Mouse (Mus musculus): ENCODE measurements around the gene Ppp6r2. TPM values are rescaled to one million over a fixed set of nuclear protein-coding genes. Genes with fewer than 3 reads are reported as not detected.

The Ppp6r2 gene
- polyA plus RNA-seq, 1 experiment from 2014 or later = 26.8 TPM

DNA sequence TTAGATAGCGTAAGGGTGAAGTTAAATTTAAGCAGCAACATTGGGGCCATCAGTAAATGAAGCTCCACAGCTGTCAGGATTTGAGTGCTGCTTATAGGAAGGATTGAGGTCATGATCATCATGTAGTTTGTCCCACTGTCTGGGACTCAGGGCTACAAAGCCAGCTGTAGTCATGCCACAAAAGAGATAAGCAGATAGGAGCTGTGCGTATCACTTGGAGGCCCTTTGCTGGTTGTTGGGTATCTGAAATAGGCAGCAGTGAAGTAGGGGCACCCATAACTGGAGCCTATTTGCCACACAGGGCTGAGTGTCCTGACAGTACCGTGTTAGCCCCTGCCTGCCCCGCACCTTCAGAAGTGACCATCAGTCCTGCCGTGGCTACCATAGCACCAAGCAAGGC is 74.1 kb downstream of the Ppp6r2 start:
- Histone ChIP-seq H3K27me3 (replicated peaks; ENCODE audit: low read depth, poor library complexity, severe bottlenecking) (no peaks in the 10 kb centered on the region), H3K27ac (replicated peaks) (no peak overlapping the region), H3K4me1 (no peaks in the 10 kb centered on the region), H3K4me3 (no peak overlapping the region), H3K36me3 (replicated peaks) (peaks cover 98% of the 10 kb centered on the region), H3K9me3 (no peaks in the 10 kb centered on the region)
- 93% methylated on average over 5 of the region's 5 CpGs for WGBS
- DNase-seq (ENCODE audit: low spot score) = no peak

DNA sequence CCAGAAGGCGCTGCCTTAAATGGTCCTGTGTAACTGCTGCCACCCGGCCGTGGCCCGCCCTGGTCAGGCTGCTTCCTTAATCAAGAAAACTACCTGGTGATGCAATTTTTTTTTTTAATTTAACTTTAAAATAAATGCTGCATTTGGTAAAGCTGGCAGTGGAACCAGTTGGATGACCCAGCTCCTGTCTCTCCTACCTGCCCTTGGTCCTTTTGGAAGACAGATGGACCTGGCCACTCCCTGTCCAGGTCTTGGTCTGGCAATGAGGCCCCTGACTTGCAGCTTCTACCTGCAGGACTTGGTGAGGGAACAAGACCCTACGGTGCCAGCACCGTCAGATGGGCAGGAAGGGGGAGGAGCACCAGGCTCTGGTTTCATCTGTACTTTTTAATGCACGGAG is 74.8 kb downstream of the Ppp6r2 start:
- no peak for DNase-seq (ENCODE audit: low spot score)
- Histone ChIP-seq H3K36me3 (replicated peaks) (peaks cover 98% of the 10 kb centered on the region), H3K27ac (replicated peaks) (no peak overlapping the region), H3K4me3 (no peak overlapping the region), H3K27me3 (replicated peaks; ENCODE audit: low read depth, poor library complexity, severe bottlenecking) (no peaks in the 10 kb centered on the region), H3K4me1 (no peaks in the 10 kb centered on the region), H3K9me3 (no peaks in the 10 kb centered on the region)
- WGBS = 88% methylated on average over 7 of the region's 7 CpGs

DNA sequence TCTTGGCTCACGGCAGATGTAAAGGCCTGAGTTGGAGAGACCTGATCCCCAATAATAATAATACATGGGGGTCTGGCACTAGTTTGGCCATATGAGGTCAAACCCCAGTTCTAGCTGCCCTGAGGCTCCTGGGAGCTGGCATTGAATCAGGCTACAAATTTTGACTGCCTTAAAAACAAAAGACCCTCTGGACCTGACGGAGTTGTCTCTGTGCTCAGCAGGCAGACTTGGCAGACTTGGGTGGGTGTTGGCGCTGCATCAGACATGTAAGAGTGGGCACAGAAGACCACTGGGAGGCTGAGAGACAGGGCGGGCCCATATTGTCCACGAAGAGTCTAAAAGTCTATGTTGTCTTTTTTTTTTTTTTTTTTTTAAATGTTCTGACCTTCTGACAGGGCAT is 75.2 kb downstream of the Ppp6r2 start:
- no peak for DNase-seq (ENCODE audit: low spot score)
- Histone ChIP-seq H3K9me3 (no peaks in the 10 kb centered on the region), H3K27me3 (replicated peaks; ENCODE audit: low read depth, poor library complexity, severe bottlenecking) (no peaks in the 10 kb centered on the region), H3K4me3 (no peak overlapping the region), H3K4me1 (no peaks in the 10 kb centered on the region), H3K36me3 (replicated peaks) (peaks cover 98% of the 10 kb centered on the region), H3K27ac (replicated peaks) (no peak overlapping the region)
- WGBS = 96% methylated on average over 5 of the region's 5 CpGs

DNA sequence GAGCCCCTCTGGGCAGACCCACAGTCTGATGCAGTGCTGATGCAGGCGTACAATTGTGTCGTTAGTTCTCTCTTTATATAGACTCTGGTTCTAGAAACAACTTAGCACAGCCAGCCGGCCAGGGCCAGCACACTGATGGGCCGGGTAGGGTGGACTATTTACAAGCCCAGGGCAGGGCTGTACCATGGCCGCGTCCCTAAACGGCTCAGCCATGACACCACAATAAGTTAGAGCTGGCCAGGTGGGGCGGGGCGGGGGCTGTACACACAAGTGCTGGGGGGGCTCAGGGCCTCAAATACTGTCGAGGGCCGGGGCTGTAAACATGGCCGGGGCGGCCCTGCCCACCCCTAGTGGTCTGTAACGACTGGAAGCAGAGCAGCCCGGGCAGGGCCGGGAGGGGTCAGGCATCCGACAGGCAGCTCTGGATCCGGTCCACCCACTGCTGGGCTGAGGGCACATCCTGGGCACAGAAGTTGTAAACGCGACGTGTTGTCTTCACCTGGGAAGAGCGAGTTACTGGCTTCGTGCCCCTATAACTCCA is 76.9 kb downstream of the Ppp6r2 start:
- WGBS = 92% methylated on average over 23 of the region's 23 CpGs
- H3K27me3 ChIP-seq (replicated peaks; ENCODE audit: low read depth, poor library complexity, severe bottlenecking) = no peaks in the 10 kb centered on the region
- H3K36me3 ChIP-seq (replicated peaks) = peaks cover 98% of the 10 kb centered on the region
- H3K4me3 ChIP-seq = no peak overlapping the region
- DNase-seq (ENCODE audit: low spot score) = no peak
- H3K4me1 ChIP-seq = no peaks in the 10 kb centered on the region
- no peak overlapping the region for H3K27ac ChIP-seq (replicated peaks)
- no peaks in the 10 kb centered on the region for H3K9me3 ChIP-seq

DNA sequence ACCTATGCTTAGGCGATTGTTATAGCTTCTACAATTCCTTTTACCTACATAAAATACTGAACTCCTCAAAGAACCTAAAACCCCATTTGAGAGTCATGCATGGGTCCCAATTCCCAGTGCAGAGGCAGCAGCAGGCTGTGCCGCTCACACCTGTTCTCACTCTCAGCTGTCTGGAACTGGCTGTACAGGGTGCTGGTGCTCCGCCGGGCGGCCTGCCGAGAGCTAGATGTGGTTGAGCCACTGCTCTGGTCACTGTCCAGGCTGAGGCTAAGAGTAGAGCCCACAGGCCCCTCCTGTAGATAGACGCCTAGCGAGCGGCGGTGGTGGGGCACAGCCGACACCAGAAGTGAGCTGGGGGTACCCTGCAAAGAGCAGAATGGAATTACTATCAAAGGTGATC is 78.1 kb downstream of the Ppp6r2 start:
- Histone ChIP-seq H3K27ac (replicated peaks) (no peak overlapping the region), H3K27me3 (replicated peaks; ENCODE audit: low read depth, poor library complexity, severe bottlenecking) (no peaks in the 10 kb centered on the region), H3K4me1 (no peaks in the 10 kb centered on the region), H3K4me3 (no peak overlapping the region), H3K36me3 (replicated peaks) (peaks cover 98% of the 10 kb centered on the region), H3K9me3 (no peaks in the 10 kb centered on the region)
- 95% methylated on average over 11 of the region's 11 CpGs for WGBS
- no peak for DNase-seq (ENCODE audit: low spot score)

DNA sequence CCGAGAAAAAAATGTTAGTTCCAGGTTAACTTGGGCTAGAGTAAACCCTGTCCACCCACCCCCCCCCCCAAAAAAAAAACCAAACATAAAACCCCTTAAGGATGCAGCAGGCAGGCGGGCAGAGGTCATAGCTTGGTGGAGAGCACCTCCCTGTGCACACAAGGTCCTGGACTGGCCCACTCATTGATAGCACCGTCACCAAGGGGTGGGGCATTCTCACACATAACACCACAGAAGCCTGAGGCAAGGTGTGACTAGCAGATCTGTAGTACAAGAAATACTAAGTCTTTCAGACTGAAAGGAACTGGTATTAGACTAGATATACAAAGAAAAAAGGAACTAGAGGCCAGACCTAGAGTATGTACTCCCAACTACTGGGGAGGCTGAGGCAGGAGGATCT is 80.2 kb downstream of the Ppp6r2 start:
- DNase-seq (ENCODE audit: low spot score) = no peak

DNA sequence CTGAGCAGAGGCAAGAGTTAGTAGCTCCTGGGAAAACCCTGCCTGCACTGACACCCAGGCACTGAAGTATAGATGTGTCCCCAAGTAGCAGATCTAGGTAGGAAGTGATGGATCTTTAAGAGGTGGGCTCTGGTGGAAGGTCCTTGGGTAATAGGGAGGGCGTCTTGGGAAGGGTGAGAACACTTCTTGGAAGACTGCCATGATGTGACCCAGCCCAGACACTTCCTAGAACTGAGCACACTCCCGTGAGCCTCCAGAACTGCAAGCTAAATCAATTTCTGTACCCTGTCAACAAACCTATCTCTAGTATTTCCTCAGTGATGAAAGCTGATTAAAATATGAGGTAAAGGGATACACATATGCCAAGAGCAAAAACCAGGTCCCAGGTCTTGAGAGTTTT is 81.4 kb downstream of the Ppp6r2 start:
- Histone ChIP-seq H3K9me3 (no peaks in the 10 kb centered on the region), H3K4me1 (no peaks in the 10 kb centered on the region), H3K4me3 (no peak overlapping the region), H3K27ac (replicated peaks) (no peak overlapping the region), H3K27me3 (replicated peaks; ENCODE audit: low read depth, poor library complexity, severe bottlenecking) (no peaks in the 10 kb centered on the region), H3K36me3 (replicated peaks) (peaks cover 100% of the 10 kb centered on the region)
- WGBS = 90% methylated on average over 2 of the region's 2 CpGs
- DNase-seq (ENCODE audit: low spot score) = no peak

More for the DNA sequence above, 80.2 kb downstream of the Ppp6r2 start:
- Histone ChIP-seq H3K4me1 (no peaks in the 10 kb centered on the region), H3K27me3 (replicated peaks; ENCODE audit: low read depth, poor library complexity, severe bottlenecking) (no peaks in the 10 kb centered on the region), H3K4me3 (no peak overlapping the region), H3K36me3 (replicated peaks) (peaks cover 100% of the 10 kb centered on the region), H3K27ac (replicated peaks) (no peak overlapping the region), H3K9me3 (no peaks in the 10 kb centered on the region)
- 88% methylated on average over 3 of the region's 3 CpGs for WGBS

DNA sequence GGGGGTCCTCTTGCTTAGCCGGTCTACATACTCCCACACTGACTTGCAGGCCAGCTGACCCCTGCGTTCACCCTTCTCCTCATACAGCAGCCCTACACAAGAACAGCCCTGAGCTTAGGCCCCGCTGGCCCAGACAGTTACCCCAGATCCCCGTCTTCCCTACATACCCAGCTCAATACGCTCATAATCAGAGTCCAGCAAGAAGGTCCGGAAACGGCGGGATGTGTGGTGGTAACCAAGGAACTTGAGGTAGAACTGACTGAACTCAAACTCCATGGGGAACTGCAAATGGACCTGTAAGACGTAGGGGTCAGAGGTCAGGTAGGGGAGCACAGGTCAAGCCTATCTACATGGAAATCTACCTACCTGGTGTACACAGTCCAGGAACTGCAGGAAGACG is 82.4 kb downstream of the Ppp6r2 start:
- peaks cover 97% of the 10 kb centered on the region for H3K36me3 ChIP-seq (replicated peaks)
- H3K9me3 ChIP-seq = no peaks in the 10 kb centered on the region
- no peaks in the 10 kb centered on the region for H3K4me1 ChIP-seq
- no peak overlapping the region for H3K4me3 ChIP-seq
- DNase-seq (ENCODE audit: low spot score) = no peak
- H3K27ac ChIP-seq (replicated peaks) = no peak overlapping the region
- 92% methylated on average over 10 of the region's 10 CpGs for WGBS
- H3K27me3 ChIP-seq (replicated peaks; ENCODE audit: low read depth, poor library complexity, severe bottlenecking) = no peaks in the 10 kb centered on the region

DNA sequence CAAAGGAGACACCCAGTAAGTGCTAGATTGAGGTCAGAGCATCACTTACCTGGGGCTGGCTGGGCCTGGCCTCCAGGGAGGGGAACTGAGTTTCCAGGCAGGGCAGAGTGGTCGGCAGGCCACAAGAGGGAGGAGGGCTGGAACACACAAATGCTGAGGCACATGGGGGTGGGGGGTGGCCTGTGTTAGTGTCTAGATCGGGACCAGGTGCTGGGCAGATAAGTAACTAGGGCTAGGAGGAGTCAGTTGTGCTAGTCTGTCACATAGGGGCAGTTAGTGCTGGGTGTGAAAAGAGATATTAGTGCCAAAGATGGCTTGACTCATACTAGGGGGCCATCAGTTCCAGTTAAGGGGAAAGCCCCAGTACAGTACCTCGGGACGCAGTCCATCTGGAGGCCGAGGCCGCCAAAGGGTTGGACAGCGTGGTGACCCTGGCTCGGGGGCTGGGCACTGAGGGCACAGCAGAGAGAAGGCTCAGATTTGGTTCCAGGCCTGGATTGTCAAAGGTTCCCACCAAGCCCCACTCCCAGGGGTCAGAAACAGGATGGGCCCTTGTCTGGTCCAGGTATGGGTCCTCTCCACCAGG is 84.3 kb downstream of the Ppp6r2 start:
- Histone ChIP-seq H3K4me3 (no peak overlapping the region), H3K27me3 (replicated peaks; ENCODE audit: low read depth, poor library complexity, severe bottlenecking) (no peaks in the 10 kb centered on the region), H3K36me3 (replicated peaks) (peaks cover 96% of the 10 kb centered on the region), H3K4me1 (no peaks in the 10 kb centered on the region), H3K9me3 (no peaks in the 10 kb centered on the region), H3K27ac (replicated peaks) (no peak overlapping the region)
- no peak for DNase-seq (ENCODE audit: low spot score)
- WGBS = 85% methylated on average over 8 of the region's 8 CpGs

DNA sequence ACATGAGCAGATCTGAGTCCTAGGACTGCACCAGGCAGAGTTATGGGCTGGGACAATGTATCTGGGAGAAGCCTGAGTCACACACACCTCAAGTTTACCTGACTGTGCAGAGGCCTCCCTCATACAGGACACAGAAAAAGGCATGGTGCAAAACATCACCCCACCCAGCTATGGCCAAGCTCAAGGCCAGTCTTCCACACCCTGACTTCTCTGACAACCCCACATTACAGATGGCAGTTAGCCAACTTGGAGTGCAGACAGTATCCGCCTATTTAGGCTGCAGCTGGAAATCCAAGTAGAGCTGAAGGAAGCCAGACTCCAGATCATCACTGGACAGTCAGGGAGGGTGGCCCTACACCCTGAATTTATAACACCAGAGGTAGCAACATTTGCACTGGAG is 85.1 kb downstream of the Ppp6r2 start:
- H3K9me3 ChIP-seq = no peaks in the 10 kb centered on the region
- 82% methylated on average over 1 of the region's 1 CpGs for WGBS

DNA sequence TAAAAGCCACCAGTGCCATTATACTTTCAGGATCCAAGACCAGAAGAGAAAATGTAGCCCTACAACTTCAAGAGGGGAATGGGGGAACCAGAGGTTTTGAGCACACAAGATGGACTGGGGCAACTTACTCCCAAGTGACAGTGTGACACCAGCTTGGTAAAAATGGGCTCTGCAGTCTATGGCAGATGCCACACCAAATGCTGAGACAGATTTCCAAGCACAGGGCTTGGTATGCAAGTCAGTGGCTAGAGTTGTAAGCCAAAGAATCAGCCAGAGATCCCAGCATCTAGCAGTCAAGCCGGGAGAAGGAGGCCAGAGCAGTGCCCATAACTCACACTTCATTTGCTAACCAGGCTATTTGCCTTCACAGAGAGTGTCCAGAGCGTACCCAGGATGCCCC is 86.3 kb downstream of the Ppp6r2 start:
- Histone ChIP-seq H3K4me1 (no peaks in the 10 kb centered on the region), H3K36me3 (replicated peaks) (peaks cover 96% of the 10 kb centered on the region), H3K4me3 (no peak overlapping the region), H3K27ac (replicated peaks) (no peak overlapping the region), H3K27me3 (replicated peaks; ENCODE audit: low read depth, poor library complexity, severe bottlenecking) (no peaks in the 10 kb centered on the region), H3K9me3 (no peaks in the 10 kb centered on the region)
- WGBS = 93% methylated on average over 2 of the region's 2 CpGs
- no peak for DNase-seq (ENCODE audit: low spot score)

More for the DNA sequence above, 85.1 kb downstream of the Ppp6r2 start:
- H3K4me1 ChIP-seq = no peaks in the 10 kb centered on the region
- no peak overlapping the region for H3K4me3 ChIP-seq
- peaks cover 96% of the 10 kb centered on the region for H3K36me3 ChIP-seq (replicated peaks)
- no peak for DNase-seq (ENCODE audit: low spot score)
- no peaks in the 10 kb centered on the region for H3K27me3 ChIP-seq (replicated peaks; ENCODE audit: low read depth, poor library complexity, severe bottlenecking)
- H3K27ac ChIP-seq (replicated peaks) = no peak overlapping the region

DNA sequence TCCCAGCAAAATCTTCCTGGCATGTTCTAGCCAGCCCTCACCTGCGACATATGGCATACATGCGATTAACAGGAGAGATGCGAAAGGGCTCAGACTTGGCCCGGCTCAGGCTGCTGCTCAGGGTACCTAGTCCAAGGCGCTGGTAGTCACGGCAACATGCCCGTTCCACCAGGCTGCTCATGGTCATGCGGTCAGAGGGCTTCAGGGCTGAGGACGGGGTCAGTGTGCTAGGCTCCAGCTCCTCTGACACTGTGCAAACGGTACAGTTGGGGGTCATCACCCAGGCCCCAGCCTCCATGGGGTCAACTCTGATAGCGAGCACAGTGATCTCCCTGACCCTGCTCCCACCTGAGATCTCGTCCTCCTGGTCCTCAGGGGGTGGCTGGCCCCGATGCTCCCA is 88.8 kb downstream of the Ppp6r2 start:
- no peaks in the 10 kb centered on the region for H3K4me1 ChIP-seq
- H3K27me3 ChIP-seq (replicated peaks; ENCODE audit: low read depth, poor library complexity, severe bottlenecking) = no peaks in the 10 kb centered on the region
- WGBS = 91% methylated on average over 13 of the region's 13 CpGs
- DNase-seq (ENCODE audit: low spot score) = no peak
- no peak overlapping the region for H3K27ac ChIP-seq (replicated peaks)
- H3K4me3 ChIP-seq = no peak overlapping the region
- peaks cover 96% of the 10 kb centered on the region for H3K36me3 ChIP-seq (replicated peaks)
- H3K9me3 ChIP-seq = no peaks in the 10 kb centered on the region

DNA sequence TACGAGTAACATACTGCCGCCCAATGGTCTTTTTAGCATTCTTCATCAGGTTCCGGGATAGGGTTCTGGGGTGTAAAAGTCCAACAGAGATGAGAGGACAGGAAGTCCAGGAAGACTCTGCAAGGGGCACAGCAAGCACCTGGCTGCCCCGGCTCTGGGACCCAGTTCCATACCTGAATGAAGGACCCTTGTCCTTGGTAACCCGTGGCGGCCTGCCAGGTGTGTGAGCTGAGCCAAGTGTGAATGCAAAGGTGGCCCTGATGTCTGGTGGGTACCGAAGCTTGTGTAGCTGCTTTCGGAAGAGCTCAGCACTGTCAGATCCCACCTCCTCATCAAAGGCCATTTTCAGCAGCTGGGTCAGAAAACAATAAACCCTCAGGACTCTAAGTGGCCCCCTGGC is 89.2 kb downstream of the Ppp6r2 start:
- H3K9me3 ChIP-seq = no peaks in the 10 kb centered on the region
- H3K4me1 ChIP-seq = no peaks in the 10 kb centered on the region
- peaks cover 96% of the 10 kb centered on the region for H3K36me3 ChIP-seq (replicated peaks)
- 96% methylated on average over 8 of the region's 8 CpGs for WGBS
- H3K4me3 ChIP-seq = no peak overlapping the region
- no peak overlapping the region for H3K27ac ChIP-seq (replicated peaks)
- no peaks in the 10 kb centered on the region for H3K27me3 ChIP-seq (replicated peaks; ENCODE audit: low read depth, poor library complexity, severe bottlenecking)
- DNase-seq (ENCODE audit: low spot score) = no peak
